Mouse (Mus musculus) mature B cell (primary cell): ENCODE results near the gene Dppa5a.
"Not testable (repeated sequence)": the region's sequence is repeated elsewhere in the genome, so short reads cannot be mapped to it uniquely, and the experiment has no call there.

Experiments used
- in situ Hi-C: fragments of 300-500 bp; cut with MboI; formaldehyde crosslinking; loops from 2 replicates; pipeline ENCODE4 v1.14.3; 2019

The Dppa5a gene

GRCm38 (mm10) chr9:78364701-78365100, 3.3 kb downstream of the Dppa5a start:
- in situ Hi-C loops: no loop called here

GRCm38 (mm10) chr9:78363374-78363773, 4.6 kb downstream of the Dppa5a start:
- in situ Hi-C loops: no loop called here

- in situ Hi-C loops: no loop called here
These were observed 7.5 kb downstream of the Dppa5a start for GRCm38 (mm10) chr9:78360484-78360872.

- in situ Hi-C loops: no loop called here
These were observed 8.1 kb downstream of the Dppa5a start for GRCm38 (mm10) chr9:78359750-78360483.

- in situ Hi-C loops: no loop called here
These were observed 9.9 kb downstream of the Dppa5a start for GRCm38 (mm10) chr9:78358053-78358452.

- in situ Hi-C loops: no loop called here
These were observed 12.4 kb downstream of the Dppa5a start, which contains the start of gene Gsta2 for GRCm38 (mm10) chr9:78355611-78356010. Gene Gsta2, minus strand, starts transcription at chr9:78355788.

- in situ Hi-C loops: no loop called here
These were observed 13.1 kb downstream of the Dppa5a start for GRCm38 (mm10) chr9:78354665-78355578.

GRCm38 (mm10) chr9:78351504-78352220, 16.3 kb downstream of the Dppa5a start:
- in situ Hi-C loops: no loop called here

- in situ Hi-C loops: not testable (repeated sequence)
These were observed 18.0 kb downstream of the Dppa5a start for GRCm38 (mm10) chr9:78350007-78350406.

- in situ Hi-C loops: not testable (repeated sequence)
These were observed 18.8 kb downstream of the Dppa5a start for GRCm38 (mm10) chr9:78349141-78349540.

- in situ Hi-C loops: not testable (repeated sequence)
These were observed 19.6 kb downstream of the Dppa5a start for GRCm38 (mm10) chr9:78348206-78349004.

GRCm38 (mm10) chr9:78347004-78347403, 21.0 kb downstream of the Dppa5a start:
- in situ Hi-C loops: no loop called here

GRCm38 (mm10) chr9:78345235-78345634, 22.7 kb downstream of the Dppa5a start:
- in situ Hi-C loops: not testable (repeated sequence)

GRCm38 (mm10) chr9:78343055-78343454, 24.9 kb downstream of the Dppa5a start:
- in situ Hi-C loops: not testable (repeated sequence)

GRCm38 (mm10) chr9:78342494-78342893, 25.5 kb downstream of the Dppa5a start:
- in situ Hi-C loops: not testable (repeated sequence)

GRCm38 (mm10) chr9:78340324-78340723, 27.7 kb downstream of the Dppa5a start:
- in situ Hi-C loops: not testable (repeated sequence)

- in situ Hi-C loops: not testable (repeated sequence)
These were observed 30.9 kb downstream of the Dppa5a start for GRCm38 (mm10) chr9:78337050-78337449.

- in situ Hi-C loops: not testable (repeated sequence)
These were observed 40.7 kb downstream of the Dppa5a start, which contains the start of gene Omt2b for GRCm38 (mm10) chr9:78327289-78327688. Gene Omt2b, plus strand, starts transcription at chr9:78327589.

- in situ Hi-C loops: no loop called here
These were observed 48.5 kb downstream of the Dppa5a start for GRCm38 (mm10) chr9:78319499-78319898.
